Mouse (Mus musculus): Measurements from ENCODE around the gene Afdn.

- TF ChIP-seq CTCF (IDR thresholded peaks at IDR 0.05; ENCODE audit: control insufficient read depth, insufficient read depth, low read length) (no peak), POLR2A (IDR thresholded peaks at IDR 0.05; ENCODE audit: borderline replicate concordance, control insufficient read depth, low read depth, low read length) (no peak)
Measured at GRCm38 (mm10) chr17:13777676-13778075, 17.3 kb downstream of the Afdn start.

All from bone marrow, adult 2 months (tissue).